Mouse (Mus musculus): ENCODE measurements around the gene Dclre1b. TPM values are rescaled to one million over a fixed set of nuclear protein-coding genes. Genes with fewer than 3 reads are reported as not detected.
"Not testable (repeated sequence)": the region's sequence is repeated elsewhere in the genome, so short reads cannot be mapped to it uniquely, and the experiment has no call there.

Dclre1b gene
- polyA plus RNA-seq, 1 experiment: not detected

DNA sequence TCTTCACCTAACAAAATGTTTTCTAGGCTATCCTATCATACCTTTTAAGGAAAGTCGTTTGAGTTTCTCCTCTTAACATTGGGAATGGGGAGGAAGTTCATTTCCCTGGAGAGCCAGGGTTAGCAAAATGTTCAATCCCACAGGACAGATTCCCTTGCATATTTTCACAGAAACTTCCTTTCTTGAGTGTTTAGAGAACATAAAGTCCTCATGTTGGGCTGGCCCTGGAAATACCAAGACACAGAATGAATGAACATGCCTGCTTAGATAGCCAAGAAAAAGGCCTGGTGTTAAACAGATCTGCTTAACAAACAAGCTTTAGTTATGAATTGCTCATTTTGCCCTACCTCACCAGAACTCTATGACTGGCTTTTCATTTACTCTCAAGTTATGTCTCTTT is 16.7 kb downstream of the Dclre1b start:
- TF ChIP-seq POLR2A (IDR thresholded peaks at IDR 0.05; ENCODE audit: insufficient read depth, low read depth, low read length): no peak
- TF ChIP-seq CTCF (IDR thresholded peaks at IDR 0.05; ENCODE audit: insufficient read depth, low read depth, low read length): no peak
- whole genome bisulfite sequencing: 81% methylated on average over 1 of the region's 1 CpGs

GRCm38 (mm10) chr3:103792111-103792406 is 17.2 kb downstream of the Dclre1b start:
- 81% methylated on average over 5 of the region's 5 CpGs for WGBS
- H3K4me1 ChIP-seq (ENCODE audit: control insufficient read depth, insufficient read depth, low read length); H3K4me3 ChIP-seq (ENCODE audit: insufficient read depth, low read depth, low read length); H3K27ac ChIP-seq (ENCODE audit: insufficient read depth, low read depth, low read length): not testable (repeated sequence)

More for the DNA sequence above, 16.7 kb downstream of the Dclre1b start:
- H3K27ac ChIP-seq (ENCODE audit: insufficient read depth, low read depth, low read length): no peak overlapping the region
- 0 out of 2 replicates have a peak, but pooled peaks cover 2% of the 10 kb centered on the region for H3K4me1 ChIP-seq (ENCODE audit: control insufficient read depth, insufficient read depth, low read length)
- no peak overlapping the region for H3K4me3 ChIP-seq (ENCODE audit: insufficient read depth, low read depth, low read length)

- WGBS: 8% methylated on average over 49 of the region's 49 CpGs
- peak within 1 kb of the TSS; percentile 65 for H3K4me3 ChIP-seq (ENCODE audit: insufficient read depth, low read depth, low read length)
- TF ChIP-seq POLR2A (IDR thresholded peaks at IDR 0.05; ENCODE audit: insufficient read depth, low read depth, low read length) (peak; percentile 81), CTCF (IDR thresholded peaks at IDR 0.05; ENCODE audit: insufficient read depth, low read depth, low read length) (no peak)
- 0 out of 2 replicates have a peak, but pooled peaks cover 2% of the 10 kb centered on the region for H3K4me1 ChIP-seq (ENCODE audit: control insufficient read depth, insufficient read depth, low read length)
- H3K27ac ChIP-seq (ENCODE audit: insufficient read depth, low read depth, low read length): peak within 1 kb of the TSS; percentile 96
These were observed 17.8 kb downstream of the Dclre1b start, which contains the start of gene Hipk1 for GRCm38 (mm10) chr3:103791230-103792110. Hipk1 (minus strand) TSS chr3:103791563.

GRCm38 (mm10) chr3:103790346-103791145 is 18.7 kb downstream of the Dclre1b start:
- 0 out of 2 replicates have a peak, but pooled peaks cover 2% of the 10 kb centered on the region for H3K4me1 ChIP-seq (ENCODE audit: control insufficient read depth, insufficient read depth, low read length)
- WGBS: under 1% methylated on average over 61 of the region's 61 CpGs
- peak overlapping the region; percentile 59 for H3K27ac ChIP-seq (ENCODE audit: insufficient read depth, low read depth, low read length)
- TF ChIP-seq POLR2A (IDR thresholded peaks at IDR 0.05; ENCODE audit: insufficient read depth, low read depth, low read length) (no peak), CTCF (IDR thresholded peaks at IDR 0.05; ENCODE audit: insufficient read depth, low read depth, low read length) (no peak)
- peak overlapping the region; percentile 65 for H3K4me3 ChIP-seq (ENCODE audit: insufficient read depth, low read depth, low read length)

DNA sequence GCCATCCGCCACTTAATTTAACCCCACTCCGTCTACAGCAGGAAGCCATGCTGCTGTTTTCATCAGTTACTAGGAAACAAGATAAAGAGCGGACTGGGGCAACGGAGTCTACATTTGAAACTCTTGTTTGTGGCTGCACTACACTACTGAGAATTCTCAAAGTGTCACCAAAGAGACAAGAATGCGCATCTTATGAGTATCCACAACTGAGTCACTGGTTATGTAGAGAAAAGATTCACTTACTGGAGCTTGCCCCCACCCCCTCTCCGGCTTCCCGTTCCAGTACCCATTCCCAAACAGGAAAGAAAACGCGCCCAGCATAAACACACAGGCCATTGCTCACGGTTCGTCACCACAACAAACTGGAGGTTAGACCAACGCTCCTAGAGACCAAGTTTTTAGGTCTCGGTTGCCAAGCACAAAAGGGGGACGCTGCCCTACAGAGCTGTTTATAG is 19.3 kb downstream of the Dclre1b start:
- 0% methylated on average over 14 of the region's 14 CpGs for WGBS
- TF ChIP-seq POLR2A (IDR thresholded peaks at IDR 0.05; ENCODE audit: insufficient read depth, low read depth, low read length) (no peak), CTCF (IDR thresholded peaks at IDR 0.05; ENCODE audit: insufficient read depth, low read depth, low read length) (no peak)
- peak overlapping the region; percentile 65 for H3K4me3 ChIP-seq (ENCODE audit: insufficient read depth, low read depth, low read length)
- H3K4me1 ChIP-seq (ENCODE audit: control insufficient read depth, insufficient read depth, low read length): 0 out of 2 replicates have a peak, but pooled peaks cover 2% of the 10 kb centered on the region
- peak overlapping the region; percentile 59; the same call in 1 of the 2 replicates for H3K27ac ChIP-seq (ENCODE audit: insufficient read depth, low read depth, low read length)

DNA sequence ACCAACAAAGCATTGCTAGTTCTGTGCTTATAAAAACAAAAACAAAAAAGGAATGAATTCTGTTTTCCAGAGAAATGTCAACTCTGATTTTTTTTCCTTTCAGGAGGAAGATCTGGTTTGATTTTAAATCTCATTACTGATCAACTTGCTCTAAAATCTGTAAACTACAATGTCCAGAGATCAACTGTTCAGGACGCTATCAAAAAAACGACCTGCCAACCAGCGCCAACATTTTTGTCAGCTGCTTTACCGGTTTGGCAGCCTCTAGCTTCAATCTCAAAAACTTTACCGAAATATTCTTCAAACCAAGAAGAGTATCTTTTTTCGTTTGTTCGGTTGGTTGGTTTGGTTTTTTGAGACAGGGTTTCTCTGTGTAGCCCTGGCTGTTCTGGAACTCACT is 20.1 kb downstream of the Dclre1b start:
- TF ChIP-seq CTCF (IDR thresholded peaks at IDR 0.05; ENCODE audit: insufficient read depth, low read depth, low read length): no peak
- TF ChIP-seq POLR2A (IDR thresholded peaks at IDR 0.05; ENCODE audit: insufficient read depth, low read depth, low read length): no peak
- 69% methylated on average over 7 of the region's 7 CpGs for WGBS
- no peak overlapping the region for H3K4me3 ChIP-seq (ENCODE audit: insufficient read depth, low read depth, low read length)
- H3K27ac ChIP-seq (ENCODE audit: insufficient read depth, low read depth, low read length): peak overlapping the region; percentile 48; the same call in 1 of the 2 replicates
- H3K4me1 ChIP-seq (ENCODE audit: control insufficient read depth, insufficient read depth, low read length): 0 out of 2 replicates have a peak, but pooled peaks cover 2% of the 10 kb centered on the region

DNA sequence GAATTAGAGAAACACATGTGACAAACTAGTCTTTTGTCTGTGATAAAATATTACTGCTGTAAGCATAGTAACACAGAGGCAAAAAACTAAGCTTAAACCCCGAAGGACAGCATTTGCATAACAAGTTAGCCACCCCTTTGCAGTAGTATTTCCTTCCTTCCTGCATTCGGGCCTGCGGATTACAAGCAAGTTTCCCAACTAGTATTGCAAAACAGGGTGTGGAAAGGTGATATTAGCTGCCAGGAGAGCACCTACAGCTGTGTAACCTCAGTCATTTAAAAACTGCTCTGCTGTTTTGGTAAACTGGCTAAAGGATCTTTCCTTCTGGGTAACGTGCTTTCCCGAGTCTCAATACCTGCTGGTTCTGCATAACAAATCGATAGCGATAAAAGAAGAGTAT is 22.0 kb downstream of the Dclre1b start:
- WGBS: 62% methylated on average over 7 of the region's 7 CpGs
- no peak overlapping the region for H3K4me3 ChIP-seq (ENCODE audit: insufficient read depth, low read depth, low read length)
- 0 out of 2 replicates have a peak, but pooled peaks cover 2% of the 10 kb centered on the region for H3K4me1 ChIP-seq (ENCODE audit: control insufficient read depth, insufficient read depth, low read length)
- TF ChIP-seq POLR2A (IDR thresholded peaks at IDR 0.05; ENCODE audit: insufficient read depth, low read depth, low read length) (no peak), CTCF (IDR thresholded peaks at IDR 0.05; ENCODE audit: insufficient read depth, low read depth, low read length) (no peak)
- H3K27ac ChIP-seq (ENCODE audit: insufficient read depth, low read depth, low read length): no peak overlapping the region

GRCm38 (mm10) chr3:103782844-103783609 is 26.2 kb downstream of the Dclre1b start:
- Histone ChIP-seq H3K4me1 (ENCODE audit: control insufficient read depth, insufficient read depth, low read length) (peaks cover 8% of the 10 kb centered on the region), H3K4me3 (ENCODE audit: insufficient read depth, low read depth, low read length) (no peak overlapping the region), H3K27ac (ENCODE audit: insufficient read depth, low read depth, low read length) (no peak overlapping the region)
- WGBS: 89% methylated on average over 4 of the region's 4 CpGs
- no peak for TF ChIP-seq CTCF (IDR thresholded peaks at IDR 0.05; ENCODE audit: insufficient read depth, low read depth, low read length)
- TF ChIP-seq POLR2A (IDR thresholded peaks at IDR 0.05; ENCODE audit: insufficient read depth, low read depth, low read length): no peak

All from olfactory bulb, adult 2 months (tissue).